Comparison of ENCODE assay signal across 9 mouse cellular contexts in genomic region chrX:73921285-73921822, GRCm38 (mm10). TPM values are rescaled to one million over a fixed set of nuclear protein-coding genes. Genes with fewer than 3 reads are reported as not detected.
A peak's percentile ranks its signal among the peaks of the same experiment; 100 is the strongest.
DNase-seq lines count a peak whose midpoint lies in the region; ATAC-seq and TF ChIP-seq lines count a peak whose summit lies in the region.
"Had no signal": no experiment of that assay in that cellular context is flagged by ENCODE, and none has a peak within 500 bp of the region (broad histone marks: within the 10 kb centered on the region; RNA-seq: fewer than 3 reads in every experiment).

No protein-coding gene starts in this region.

- intact Hi-C loops in heart, postnatal 25 days (cut with DNase I), result no loop called here

- peak overlapping the region; percentile 63 for H3K4me3 ChIP-seq in heart, embryonic 13.5 days
- peak overlapping the region; percentile 76 to 97 for H3K4me3 ChIP-seq in ES-E14 (ENCODE audit: insufficient read depth in 1 of 2, low read depth in 1 of 2, low read length in 2 of 2, poor library complexity in 1 of 2, severe bottlenecking in 1 of 2)
- H3K4me3 ChIP-seq in forebrain, embryonic 11.5 days (ENCODE audit: low read depth, low read length), result peak overlapping the region; percentile 50
- H3K4me3 ChIP-seq in limb, embryonic 15.5 days, result peak overlapping the region; percentile 57
- H3K4me3 ChIP-seq in stomach, embryonic 15.5 days (replicated peaks), result peak overlapping the region; percentile 57

- ATAC-seq in heart, embryonic 13.5 days (ENCODE audit: extremely low read depth, insufficient number of reproducible peaks, low FRiP score, low TSS enrichment), result no peak
- peak; percentile 35; the same call in 1 of the 2 replicates for ATAC-seq in forebrain, embryonic 11.5 days (replicated peaks; ENCODE audit: low FRiP score)
- ATAC-seq in limb, embryonic 15.5 days (ENCODE audit: insufficient number of reproducible peaks, low FRiP score, low TSS enrichment, low read depth), result peak; percentile 22; the same call in 1 of the 2 replicates
- ATAC-seq in stomach, embryonic 15.5 days (ENCODE audit: insufficient read depth, low FRiP score, low read depth), result peak; percentile 24

- DNase-seq in heart, postnatal 25 days (ENCODE audit: low spot score), result no peak
- DNase-seq in ES-E14 (ENCODE audit: low read depth, low spot score), result no peak
- DNase-seq in forebrain, embryonic 11.5 days (ENCODE audit: low spot score), result no peak
- no peak for DNase-seq in gastrocnemius, postnatal 10 days
- no peak for DNase-seq in frontal cortex, postnatal 25 days (ENCODE audit: low spot score in 2 of 2)

- H3K27me3 ChIP-seq in heart, embryonic 13.5 days (replicated peaks), result no peaks in the 10 kb centered on the region
- H3K27me3 ChIP-seq in forebrain, embryonic 11.5 days (ENCODE audit: control insufficient read depth, insufficient read depth, low read length), result no peaks in the 10 kb centered on the region
- H3K27me3 ChIP-seq in limb, embryonic 15.5 days, result 0 out of 2 replicates have a peak, but pooled peaks cover 2% of the 10 kb centered on the region
- no peaks in the 10 kb centered on the region for H3K27me3 ChIP-seq in stomach, embryonic 15.5 days (replicated peaks)

- WGBS in heart, embryonic 13.5 days, result 9% methylated on average over 34 of the region's 34 CpGs
- whole genome bisulfite sequencing in forebrain, embryonic 11.5 days, result 21% methylated on average over 34 of the region's 34 CpGs
- 22% methylated on average over 34 of the region's 34 CpGs for whole genome bisulfite sequencing in limb, embryonic 15.5 days
- 20% methylated on average over 34 of the region's 34 CpGs for WGBS in stomach, embryonic 15.5 days

- peak overlapping the region; percentile 81 for H3K9ac ChIP-seq in heart, embryonic 13.5 days
- peak overlapping the region; percentile 80 for H3K9ac ChIP-seq in ES-E14 (ENCODE audit: insufficient read depth, low read depth, low read length, poor library complexity, severe bottlenecking)
- H3K9ac ChIP-seq in forebrain, embryonic 11.5 days (ENCODE audit: low read length), result peak overlapping the region; percentile 64
- peak overlapping the region; percentile 47 for H3K9ac ChIP-seq in limb, embryonic 15.5 days
- peak overlapping the region; percentile 44 for H3K9ac ChIP-seq in stomach, embryonic 15.5 days

- peak overlapping the region; percentile 83 for H3K27ac ChIP-seq in heart, embryonic 13.5 days (replicated peaks)
- H3K27ac ChIP-seq in ES-E14 (ENCODE audit: insufficient read depth, low read depth, low read length, poor library complexity, severe bottlenecking), result peak overlapping the region; percentile 26; the same call in 1 of the 2 replicates
- H3K27ac ChIP-seq in forebrain, embryonic 11.5 days (ENCODE audit: low read depth, low read length), result peak overlapping the region; percentile 31; the same call in 1 of the 2 replicates
- peak overlapping the region; percentile 77 for H3K27ac ChIP-seq in limb, embryonic 15.5 days
- peak overlapping the region; percentile 74 for H3K27ac ChIP-seq in stomach, embryonic 15.5 days

- H3K9me3 ChIP-seq in heart, embryonic 13.5 days, result no peaks in the 10 kb centered on the region
- no peaks in the 10 kb centered on the region for H3K9me3 ChIP-seq in ES-E14 (ENCODE audit: control insufficient read depth, insufficient read depth, low read depth, low read length)
- no peaks in the 10 kb centered on the region for H3K9me3 ChIP-seq in forebrain, embryonic 11.5 days (ENCODE audit: control insufficient read depth, low read length)
- H3K9me3 ChIP-seq in limb, embryonic 15.5 days, result no peaks in the 10 kb centered on the region
- H3K9me3 ChIP-seq in stomach, embryonic 15.5 days, result no peaks in the 10 kb centered on the region

- H3K4me2 ChIP-seq in heart, embryonic 13.5 days, result peak overlapping the region; percentile 78
- H3K4me2 ChIP-seq in forebrain, embryonic 11.5 days (ENCODE audit: low read depth, low read length, severe bottlenecking), result peak overlapping the region; percentile 67
- H3K4me2 ChIP-seq in limb, embryonic 15.5 days, result peak overlapping the region; percentile 56
- peak overlapping the region; percentile 56 for H3K4me2 ChIP-seq in stomach, embryonic 15.5 days

- peaks cover 34% of the 10 kb centered on the region for H3K36me3 ChIP-seq in heart, embryonic 13.5 days
- H3K36me3 ChIP-seq in ES-E14 (ENCODE audit: control insufficient read depth, insufficient read depth, low read length, poor library complexity, severe bottlenecking), result peaks cover 21% of the 10 kb centered on the region
- no peaks in the 10 kb centered on the region for H3K36me3 ChIP-seq in forebrain, embryonic 11.5 days (ENCODE audit: control insufficient read depth, insufficient read depth, low read length)
- peaks cover 21% of the 10 kb centered on the region; the same call in 1 of the 2 replicates for H3K36me3 ChIP-seq in limb, embryonic 15.5 days
- no peaks in the 10 kb centered on the region for H3K36me3 ChIP-seq in stomach, embryonic 15.5 days

- in situ Hi-C loops in ES-E14 (cut with MboI; ENCODE audit: low sequenced_read_pairs in 2 of 2, unreplicated experiment in 2 of 2), result no loop called here

- 0 out of 2 replicates have a peak, but pooled peaks cover 7% of the 10 kb centered on the region for H3K4me1 ChIP-seq in heart, embryonic 13.5 days
- no peaks in the 10 kb centered on the region for H3K4me1 ChIP-seq in ES-E14 (ENCODE audit: control insufficient read depth in 2 of 2, insufficient read depth in 2 of 2, low read length in 2 of 2, poor library complexity in 1 of 2)
- H3K4me1 ChIP-seq in forebrain, embryonic 11.5 days (replicated peaks; ENCODE audit: control insufficient read depth, insufficient read depth, low read length), result no peaks in the 10 kb centered on the region
- no peaks in the 10 kb centered on the region for H3K4me1 ChIP-seq in limb, embryonic 15.5 days
- no peaks in the 10 kb centered on the region for H3K4me1 ChIP-seq in stomach, embryonic 15.5 days

TF ChIP-seq in ES-E14, 5 proteins besides CTCF, POLR2A, EP300 and RAD21:
- TF ChIP-seq ZC3H11A (IDR thresholded peaks at IDR 0.05; ENCODE audit: borderline replicate concordance, low read depth, low read length) (no peak), MAFK (IDR thresholded peaks at IDR 0.05; ENCODE audit: insufficient read depth, low read depth, low read length) (no peak), CHD2 (IDR thresholded peaks at IDR 0.05; ENCODE audit: low read depth, low read length) (no peak), HCFC1 (IDR thresholded peaks at IDR 0.05; ENCODE audit: borderline replicate concordance, insufficient read depth, low read length) (no peak), ZNF384 (IDR thresholded peaks at IDR 0.05; ENCODE audit: low read depth, low read length) (no peak)

RNA-seq across cellular contexts. Expression of gene Arhgap4, which starts 0.3 kb away (rescaled TPM):
- 1.5 TPM in 2 replicates for polyA plus RNA-seq in heart, embryonic 13.5 days (2015; fragmentation: Nextera tagmentation; extraction: Ambion mirVana)
- total RNA-seq in heart, postnatal 25 days (2021), result 1 to 10 TPM; 1.5 to 1.8 TPM
- 3.5 and 7.7 TPM in 2 replicates for total RNA-seq in ES-E14 (2012; rRNA removed)
- polyA plus RNA-seq in forebrain, embryonic 11.5 days (2014; fragmentation: Nextera tagmentation; extraction: Ambion mirVana), result 1.7 and 2.0 TPM in 2 replicates
- polyA plus RNA-seq in limb, embryonic 15.5 days (2015; fragmentation: Nextera tagmentation; extraction: Ambion mirVana), result 3.3 and 3.6 TPM in 2 replicates
- 4.5 and 5.7 TPM in 2 replicates for polyA plus RNA-seq in stomach, embryonic 15.5 days (2015; fragmentation: Nextera tagmentation; extraction: Ambion mirVana)
- total RNA-seq in gastrocnemius, postnatal 10 days (2021), result 1 to 10 TPM in 1 of 2 experiments, under 1 TPM in 1; 0.85 to 2.0 TPM

RNA-seq across cellular contexts. Expression of gene Naa10, which starts 0.4 kb away (rescaled TPM):
- 87.0 and 96.6 TPM in 2 replicates for polyA plus RNA-seq in heart, embryonic 13.5 days (2015; fragmentation: Nextera tagmentation; extraction: Ambion mirVana)
- total RNA-seq in heart, postnatal 25 days (2021), result 10 to 100 TPM; 61.5 to 69.3 TPM
- total RNA-seq in ES-E14 (2012; rRNA removed), result 142 and 145 TPM in 2 replicates
- polyA plus RNA-seq in forebrain, embryonic 11.5 days (2014; fragmentation: Nextera tagmentation; extraction: Ambion mirVana), result 134 and 137 TPM in 2 replicates
- polyA plus RNA-seq in limb, embryonic 15.5 days (2015; fragmentation: Nextera tagmentation; extraction: Ambion mirVana), result 111 and 114 TPM in 2 replicates
- polyA plus RNA-seq in stomach, embryonic 15.5 days (2015; fragmentation: Nextera tagmentation; extraction: Ambion mirVana), result 144 and 156 TPM in 2 replicates
- 10 to 100 TPM; 68.7 to 73.5 TPM for total RNA-seq in gastrocnemius, postnatal 10 days (2021)

RNA-seq across cellular contexts. Expression of gene Renbp, which starts 9.3 kb away (rescaled TPM):
- polyA plus RNA-seq in heart, embryonic 13.5 days (2015; fragmentation: Nextera tagmentation; extraction: Ambion mirVana), result 52.1 and 60.4 TPM in 2 replicates
- total RNA-seq in heart, postnatal 25 days (2021), result 1 to 10 TPM; 5.8 to 6.2 TPM
- total RNA-seq in ES-E14 (2012; rRNA removed), result 33.4 and 36.8 TPM in 2 replicates
- 12.3 and 14.4 TPM in 2 replicates for polyA plus RNA-seq in forebrain, embryonic 11.5 days (2014; fragmentation: Nextera tagmentation; extraction: Ambion mirVana)
- 38.2 and 38.8 TPM in 2 replicates for polyA plus RNA-seq in limb, embryonic 15.5 days (2015; fragmentation: Nextera tagmentation; extraction: Ambion mirVana)
- polyA plus RNA-seq in stomach, embryonic 15.5 days (2015; fragmentation: Nextera tagmentation; extraction: Ambion mirVana), result 49.5 and 55.0 TPM in 2 replicates
- 1 to 10 TPM; 4.6 to 5.3 TPM for total RNA-seq in gastrocnemius, postnatal 10 days (2021)

RNA-seq across cellular contexts. Expression of gene L1cam, which starts 25.4 kb away (rescaled TPM):
- polyA plus RNA-seq in heart, embryonic 13.5 days (2015; fragmentation: Nextera tagmentation; extraction: Ambion mirVana), result 0.66 and 0.86 TPM in 2 replicates
- 1 to 10 TPM; 2.2 to 2.3 TPM for total RNA-seq in heart, postnatal 25 days (2021)
- 6.0 TPM in 2 replicates for total RNA-seq in ES-E14 (2012; rRNA removed)
- polyA plus RNA-seq in forebrain, embryonic 11.5 days (2014; fragmentation: Nextera tagmentation; extraction: Ambion mirVana), result 24.0 and 27.2 TPM in 2 replicates
- 3.9 and 4.0 TPM in 2 replicates for polyA plus RNA-seq in limb, embryonic 15.5 days (2015; fragmentation: Nextera tagmentation; extraction: Ambion mirVana)
- 8.2 and 9.3 TPM in 2 replicates for polyA plus RNA-seq in stomach, embryonic 15.5 days (2015; fragmentation: Nextera tagmentation; extraction: Ambion mirVana)
- 1 to 10 TPM; 1.9 to 2.9 TPM for total RNA-seq in gastrocnemius, postnatal 10 days (2021)

RNA-seq across cellular contexts. Expression of gene Avpr2, which starts 29.5 kb away (rescaled TPM):
- polyA plus RNA-seq in heart, embryonic 13.5 days (2015; fragmentation: Nextera tagmentation; extraction: Ambion mirVana), result 0.13 TPM in 1 of 2 replicates, not detected in the other
- total RNA-seq in heart, postnatal 25 days (2021), result not detected
- 0.04 and 0.16 TPM in 2 replicates for total RNA-seq in ES-E14 (2012; rRNA removed)
- 0.11 TPM in 1 of 2 replicates, not detected in the other for polyA plus RNA-seq in forebrain, embryonic 11.5 days (2014; fragmentation: Nextera tagmentation; extraction: Ambion mirVana)
- polyA plus RNA-seq in limb, embryonic 15.5 days (2015; fragmentation: Nextera tagmentation; extraction: Ambion mirVana), result 0.24 and 0.26 TPM in 2 replicates
- polyA plus RNA-seq in stomach, embryonic 15.5 days (2015; fragmentation: Nextera tagmentation; extraction: Ambion mirVana), result 0.21 and 0.22 TPM in 2 replicates
- total RNA-seq in gastrocnemius, postnatal 10 days (2021), result not detected
- total RNA-seq: layer of hippocampus, postnatal 25 days had no signal

Comparison
In these comparisons a context has a peak if more than half of its experiments do, and no peak if none do; other contexts are left out.
1. H3K27ac ChIP-seq: peak in every context shown above with its lines; median percentile 83 in heart, embryonic 13.5 days; 77 in limb, embryonic 15.5 days; 74 in stomach, embryonic 15.5 days; 31 in forebrain, embryonic 11.5 days; 26 in ES-E14.